Mouse (Mus musculus) G1E (cell line): ENCODE results near the gene Tnfrsf9. TPM values are rescaled to one million over a fixed set of nuclear protein-coding genes. Genes with fewer than 3 reads are reported as not detected.

Source experiments
- ATAC-seq: 2 replicates; pipeline ENCODE4 v1.8.0; 2016; ENCODE audit warnings: mild to moderate bottlenecking; ENCODE audit not compliant: insufficient number of reproducible peaks, poor library complexity, low FRiP score, severe bottlenecking; ENCODE audit errors: extremely low read depth
- DNase-seq: peaks from one replicate; pipeline ENCODE4 v3.0.0; 2012; ENCODE audit warnings: low spot score
- H3K27me3 ChIP-seq: 2 replicates; pipeline ENCODE4 v1.6.1; 2012; ENCODE audit warnings: mild to moderate bottlenecking, low read length, inconsistent platforms; ENCODE audit not compliant: insufficient read depth
- H3K36me3 ChIP-seq: replicated peaks from 2 replicates; pipeline ENCODE3; 2012; ENCODE audit warnings: mild to moderate bottlenecking, inconsistent platforms
- H3K4me1 ChIP-seq: 2 replicates; pipeline ENCODE4 v1.6.1; 2012; ENCODE audit warnings: low read depth, low read length, inconsistent platforms, mixed read lengths; ENCODE audit not compliant: insufficient read depth
- H3K4me3 ChIP-seq: 2 replicates; pipeline ENCODE4 v1.5.1; 2012; ENCODE audit warnings: low read depth, mild to moderate bottlenecking, inconsistent platforms, low read length, moderate library complexity, mixed read lengths
- H3K9me3 ChIP-seq: replicated peaks from 2 replicates; pipeline ENCODE4 v1.6.1; 2012; ENCODE audit warnings: inconsistent platforms
- CTCF ChIP-seq: IDR thresholded peaks from 2 replicates; pipeline ENCODE4 v1.5.1; 2012; ENCODE audit warnings: low read depth, low read length, inconsistent platforms, mixed read lengths
- GATA1 ChIP-seq: IDR thresholded peaks from 2 replicates; pipeline ENCODE4 v1.6.1; 2012; ENCODE audit warnings: borderline replicate concordance, low read length, inconsistent platforms, mixed read lengths
- GATA2 ChIP-seq: IDR thresholded peaks from 2 replicates; pipeline ENCODE4 v1.6.1; 2012; ENCODE audit warnings: low read depth, low read length, inconsistent platforms, borderline replicate concordance
- POLR2AphosphoS5 ChIP-seq: IDR thresholded peaks from 2 replicates; pipeline ENCODE4 v1.6.1; 2012; ENCODE audit warnings: low read depth, low read length, inconsistent platforms; ENCODE audit not compliant: insufficient replicate concordance
- TAL1 ChIP-seq: conservative IDR thresholded peaks from 2 replicates; pipeline ENCODE4 v1.6.1; 2012; ENCODE audit warnings: low read depth, low read length, inconsistent platforms, mixed read lengths
- polyA plus RNA-seq: library from polyadenylated mRNA; stranded (reverse); fragments of >175 nt; gene quantifications from 2 replicates; pipeline ENCODE4 v1.2.3, GENCODE M21; 2012
- total RNA-seq, 2 experiments: library from RNA; stranded (forward) in 1 of 2; stranded (reverse) in 1 of 2; fragments of 200-1000 nt in 1 of 2; fragments of >200 nt in 1 of 2; fragmentation: Nextera tagmentation in 1 of 2; gene quantifications; 2 replicates each; pipeline ENCODE4 v1.2.3; 2014 to 2017

Gene Tnfrsf9
- total and polyA plus RNA-seq, 3 experiments: 0.47 to 20.2 (median 1.1) TPM

GRCm38 (mm10) chr4:150910164-150910951, 4.0 kb upstream of the Tnfrsf9 start:
- no peak for DNase-seq
- Histone ChIP-seq H3K27me3 (no peaks in the 10 kb centered on the region), H3K4me3 (peak overlapping the region; percentile 92; the same call in 1 of the 2 replicates), H3K4me1 (peaks cover 73% of the 10 kb centered on the region), H3K9me3 (0 out of 2 replicates have a peak, but pooled peaks cover 3% of the 10 kb centered on the region), H3K36me3 (peaks cover 48% of the 10 kb centered on the region)
- no peak for TF ChIP-seq TAL1
- no peak for TF ChIP-seq GATA2
- no peak for TF ChIP-seq POLR2AphosphoS5
- no peak for TF ChIP-seq CTCF
- no peak for TF ChIP-seq GATA1
- ATAC-seq: no peak

GRCm38 (mm10) chr4:150913743-150914142, 619 bp upstream of the Tnfrsf9 start:
- no peak for TF ChIP-seq GATA1
- no peak for TF ChIP-seq GATA2
- no peak for TF ChIP-seq CTCF
- TF ChIP-seq POLR2AphosphoS5: no peak
- TF ChIP-seq TAL1: no peak
- DNase-seq: no peak
- peaks cover 20% of the 10 kb centered on the region for H3K36me3 ChIP-seq
- no peaks in the 10 kb centered on the region for H3K27me3 ChIP-seq
- H3K9me3 ChIP-seq: 0 out of 2 replicates have a peak, but pooled peaks cover 3% of the 10 kb centered on the region
- peak overlapping the region; percentile 76 for H3K4me3 ChIP-seq
- ATAC-seq: 0 out of 2 replicates have a peak, but pooled peaks have one; percentile 6
- peaks cover 63% of the 10 kb centered on the region for H3K4me1 ChIP-seq

GRCm38 (mm10) chr4:150915181-150915906, 982 bp downstream of the Tnfrsf9 start:
- Histone ChIP-seq H3K9me3 (no peaks in the 10 kb centered on the region), H3K27me3 (no peaks in the 10 kb centered on the region), H3K4me3 (peak overlapping the region; percentile 76), H3K4me1 (peaks cover 56% of the 10 kb centered on the region), H3K36me3 (peaks cover 17% of the 10 kb centered on the region)
- ATAC-seq: peak; percentile 16; the same call in 1 of the 2 replicates
- DNase-seq: no peak
- TF ChIP-seq POLR2AphosphoS5: no peak
- no peak for TF ChIP-seq GATA2

GRCm38 (mm10) chr4:150917336-150918027, 3.1 kb downstream of the Tnfrsf9 start:
- no peaks in the 10 kb centered on the region; the same call in 1 of the 2 replicates for H3K27me3 ChIP-seq
- H3K4me3 ChIP-seq: no peak overlapping the region
- TF ChIP-seq GATA1 (no peak), POLR2AphosphoS5 (no peak), GATA2 (no peak), TAL1 (no peak), CTCF (no peak)
- ATAC-seq (no peak), DNase-seq (no peak)
- no peaks in the 10 kb centered on the region for H3K9me3 ChIP-seq
- peaks cover 9% of the 10 kb centered on the region for H3K36me3 ChIP-seq
- peaks cover 57% of the 10 kb centered on the region for H3K4me1 ChIP-seq

GRCm38 (mm10) chr4:150921206-150921605, 6.8 kb downstream of the Tnfrsf9 start:
- H3K4me1 ChIP-seq: peaks cover 52% of the 10 kb centered on the region
- no peak for DNase-seq
- TF ChIP-seq CTCF (no peak), GATA1 (no peak)

GRCm38 (mm10) chr4:150924308-150924707, 9.9 kb downstream of the Tnfrsf9 start:
- Histone ChIP-seq H3K9me3 (no peaks in the 10 kb centered on the region), H3K27me3 (peaks cover 8% of the 10 kb centered on the region), H3K4me3 (peak overlapping the region; percentile 54; the same call in 1 of the 2 replicates), H3K36me3 (no peaks in the 10 kb centered on the region), H3K4me1 (peaks cover 46% of the 10 kb centered on the region)
- TF ChIP-seq CTCF (no peak), GATA1 (no peak), GATA2 (no peak), TAL1 (no peak), POLR2AphosphoS5 (no peak)
- DNase-seq (peak; percentile 28), ATAC-seq (peak; percentile 65)

More at GRCm38 (mm10) chr4:150921206-150921605, 6.8 kb downstream of the Tnfrsf9 start:
- Histone ChIP-seq H3K36me3 (no peaks in the 10 kb centered on the region), H3K9me3 (no peaks in the 10 kb centered on the region), H3K4me3 (no peak overlapping the region), H3K27me3 (no peaks in the 10 kb centered on the region; the same call in 1 of the 2 replicates)
- no peak for ATAC-seq
